Mouse (Mus musculus) limb, embryonic 15.5 days (tissue): ENCODE results near the gene Olfr1393. TPM values are rescaled to one million over a fixed set of nuclear protein-coding genes. Genes with fewer than 3 reads are reported as not detected.

Experiments used
- ATAC-seq: fragments of 200-750 bp; cut with Nextera tagmentation; 2 replicates; pipeline ENCODE4 v1.8.0; 2017; ENCODE audit warnings: low read depth, moderate TSS enrichment; ENCODE audit not compliant: insufficient number of reproducible peaks, low FRiP score, low TSS enrichment
- H3K27ac ChIP-seq: fragments of 300-500 bp; sonication (generic); 2 replicates; pipeline ENCODE4 v1.5.1; 2015; ENCODE audit warnings: moderate library complexity, mild to moderate bottlenecking, inconsistent platforms
- H3K27me3 ChIP-seq: fragments of 300-500 bp; sonication (generic); 2 replicates; pipeline ENCODE4 v1.6.1; 2015; ENCODE audit warnings: inconsistent platforms
- H3K36me3 ChIP-seq: fragments of 300-500 bp; sonication (generic); 2 replicates; pipeline ENCODE4 v1.6.1; 2015; ENCODE audit warnings: inconsistent platforms
- H3K4me1 ChIP-seq: fragments of 300-500 bp; sonication (generic); 2 replicates; pipeline ENCODE4 v1.6.1; 2015; ENCODE audit warnings: inconsistent platforms
- H3K4me2 ChIP-seq: fragments of 300-500 bp; sonication (generic); 2 replicates; pipeline ENCODE4 v1.6.1; 2015; ENCODE audit warnings: mild to moderate bottlenecking, inconsistent platforms
- H3K4me3 ChIP-seq: fragments of 300-500 bp; sonication (generic); 2 replicates; pipeline ENCODE4 v1.5.1; 2015; ENCODE audit warnings: mild to moderate bottlenecking, inconsistent platforms
- H3K9ac ChIP-seq: fragments of 300-500 bp; sonication (generic); 2 replicates; pipeline ENCODE4 v1.6.1; 2015; ENCODE audit warnings: inconsistent platforms
- H3K9me3 ChIP-seq: fragments of 300-500 bp; sonication (generic); 2 replicates; pipeline ENCODE4 v1.6.1; 2016; ENCODE audit warnings: inconsistent platforms
- WGBS: fragments of 180-500 bp; shearing (Covaris S2); methylation state at CpG from one replicate; pipeline ENCODE4 v1.1.7; 2015; 5-methylcytosine and 5-hydroxymethylcytosine counted together
- polyA plus RNA-seq: library from polyadenylated mRNA; unstranded; fragments of >200 nt; fragmentation: Nextera tagmentation; extraction: Ambion mirVana; gene quantifications from 2 replicates; pipeline ENCODE4 v1.2.1, GENCODE M21; 2015

Olfr1393 gene
- not detected in 2 replicates for polyA plus RNA-seq

DNA sequence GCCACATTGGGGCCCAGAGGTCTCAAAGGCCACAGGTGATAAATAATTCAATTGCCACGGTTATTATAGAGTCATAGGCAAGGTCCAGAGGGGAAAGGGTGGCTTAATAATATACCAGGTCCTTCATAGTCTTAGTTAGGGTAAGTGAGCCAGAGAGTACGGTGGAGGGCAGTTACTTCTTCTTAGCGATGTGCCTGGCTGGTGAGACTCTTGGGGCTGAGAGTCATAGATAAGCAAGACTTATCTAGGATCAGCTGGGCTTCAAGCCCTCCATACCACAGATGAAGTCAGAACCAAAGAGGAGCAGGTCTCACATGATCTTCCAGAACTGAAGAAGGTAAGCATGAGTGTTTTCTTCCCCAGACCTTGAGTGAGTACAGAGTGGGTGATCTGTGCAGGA lies at the start of gene Olfr1393:
Gene Olfr1393 (plus strand): TSS at position 83 of the 400 bp plus-strand sequence.
- WGBS = 85% methylated on average over 3 of the region's 3 CpGs
- ATAC-seq = no peak
- Histone ChIP-seq H3K27me3 (no peaks in the 10 kb centered on the region), H3K36me3 (no peaks in the 10 kb centered on the region), H3K4me2 (no peak within 1 kb of the TSS), H3K9ac (no peak within 1 kb of the TSS), H3K27ac (no peak within 1 kb of the TSS), H3K4me1 (no peaks in the 10 kb centered on the region), H3K9me3 (no peaks in the 10 kb centered on the region), H3K4me3 (no peak within 1 kb of the TSS)

DNA sequence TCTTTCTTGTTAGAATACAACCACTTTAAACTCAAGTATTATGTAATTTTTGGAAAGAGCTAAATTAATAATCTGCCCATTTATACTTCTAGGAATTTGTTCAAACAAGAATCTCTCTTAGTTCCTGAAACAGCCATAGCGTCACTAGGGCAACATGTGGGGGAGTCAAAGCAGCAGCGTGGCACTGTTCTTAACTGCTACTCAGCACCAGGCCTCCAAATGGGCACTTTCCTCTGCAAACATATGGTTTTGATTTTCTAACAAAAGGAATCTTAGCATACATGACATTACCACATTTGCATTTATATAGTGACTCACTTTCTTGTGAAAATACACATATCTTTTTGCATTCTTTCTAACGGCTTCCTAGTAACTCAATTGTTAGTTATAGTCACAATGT lies 45.3 kb upstream of the Olfr1393 start:
- ATAC-seq = no peak
- Histone ChIP-seq H3K36me3 (no peaks in the 10 kb centered on the region), H3K27ac (no peak overlapping the region), H3K4me1 (no peaks in the 10 kb centered on the region), H3K9ac (no peak overlapping the region), H3K27me3 (no peaks in the 10 kb centered on the region), H3K4me2 (no peak overlapping the region), H3K4me3 (no peak overlapping the region), H3K9me3 (no peaks in the 10 kb centered on the region)
- 31% methylated on average over 3 of the region's 3 CpGs for WGBS

DNA sequence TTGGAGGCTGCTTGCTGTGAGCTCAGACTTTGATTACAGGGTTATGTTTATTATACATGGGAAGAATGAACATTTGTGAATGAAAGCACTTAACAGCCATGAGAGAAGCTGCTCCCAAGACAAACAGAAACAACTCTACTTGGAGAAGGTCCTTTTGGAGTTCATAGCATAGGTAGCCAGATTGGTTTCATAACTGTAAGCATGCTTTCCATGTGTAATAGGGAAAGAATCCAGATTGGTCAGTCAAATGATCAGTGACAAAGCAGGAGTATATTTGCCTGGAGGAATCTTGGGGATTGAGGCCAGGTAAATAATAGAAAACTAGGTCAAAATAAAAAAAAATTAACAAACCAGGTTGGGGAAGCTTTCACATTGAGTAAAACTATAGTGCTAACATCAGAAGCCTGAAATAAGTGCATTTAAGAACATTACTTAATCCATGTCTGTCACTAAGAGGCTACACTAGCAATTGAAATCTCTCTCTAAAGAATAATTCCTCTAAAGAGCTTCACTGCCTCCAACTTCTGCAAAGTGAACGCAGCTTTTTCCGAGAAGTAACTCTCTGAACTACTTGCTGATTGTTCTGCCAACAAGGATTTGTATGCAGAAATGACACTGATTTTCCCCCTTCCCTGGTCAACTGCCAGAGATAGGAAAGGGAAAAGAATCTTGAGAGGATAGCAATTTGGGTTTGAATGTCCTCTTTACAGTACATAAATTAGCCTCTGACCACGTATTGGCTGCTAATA lies 42.5 kb upstream of the Olfr1393 start:
- Histone ChIP-seq H3K9ac (no peak overlapping the region), H3K4me3 (no peak overlapping the region), H3K4me1 (no peaks in the 10 kb centered on the region), H3K9me3 (no peaks in the 10 kb centered on the region), H3K27me3 (no peaks in the 10 kb centered on the region), H3K27ac (no peak overlapping the region), H3K36me3 (no peaks in the 10 kb centered on the region), H3K4me2 (no peak overlapping the region)
- WGBS = 65% methylated on average over 3 of the region's 3 CpGs
- no peak for ATAC-seq

DNA sequence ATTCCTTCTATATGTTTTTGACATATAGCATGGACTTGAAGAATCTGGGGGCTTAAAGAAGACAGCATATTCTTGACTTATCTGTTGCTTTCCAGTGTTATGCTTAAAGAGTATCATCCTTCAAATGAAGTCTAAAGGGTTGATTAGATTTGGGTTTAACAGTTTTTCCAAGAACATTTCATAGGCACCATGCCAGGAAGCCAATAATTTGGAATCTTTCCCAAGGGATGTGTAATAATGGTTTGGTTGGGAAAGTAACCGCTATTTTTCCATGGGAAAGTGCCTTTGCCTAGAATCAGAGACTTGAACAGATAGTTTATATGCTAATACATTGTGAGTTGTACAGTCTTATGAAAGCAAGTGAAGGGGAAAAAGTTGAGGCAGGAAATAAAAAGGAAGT lies 41.2 kb upstream of the Olfr1393 start:
- Histone ChIP-seq H3K9ac (no peak overlapping the region), H3K27ac (no peak overlapping the region), H3K9me3 (no peaks in the 10 kb centered on the region), H3K4me3 (no peak overlapping the region), H3K36me3 (no peaks in the 10 kb centered on the region), H3K4me1 (no peaks in the 10 kb centered on the region), H3K4me2 (no peak overlapping the region), H3K27me3 (no peaks in the 10 kb centered on the region)
- ATAC-seq = no peak
- 55% methylated on average over 1 of the region's 1 CpGs for WGBS

DNA sequence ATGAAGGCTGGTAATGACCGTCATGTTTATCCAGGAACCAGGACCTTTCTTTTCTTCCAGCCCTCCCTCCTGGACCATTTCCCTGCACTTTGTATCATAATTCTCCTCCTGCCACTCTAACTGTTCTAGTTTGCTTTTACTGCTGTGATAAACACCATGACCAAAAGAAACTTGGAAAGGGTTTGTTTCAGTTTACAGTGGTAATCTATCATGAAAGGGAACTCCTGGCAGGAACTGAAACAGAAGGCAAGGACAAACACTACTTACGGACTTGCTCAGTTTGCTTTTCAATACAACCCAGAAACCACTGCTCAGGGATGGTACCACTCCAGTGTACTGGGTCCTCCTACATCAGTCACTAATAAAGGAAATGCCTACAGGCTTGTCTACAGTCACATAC lies 40.6 kb upstream of the Olfr1393 start:
- H3K9me3 ChIP-seq = no peaks in the 10 kb centered on the region
- no peaks in the 10 kb centered on the region for H3K27me3 ChIP-seq
- no peak for ATAC-seq
- H3K9ac ChIP-seq = no peak overlapping the region
- no peak overlapping the region for H3K4me2 ChIP-seq
- H3K27ac ChIP-seq = no peak overlapping the region
- H3K4me1 ChIP-seq = no peaks in the 10 kb centered on the region
- WGBS = 58% methylated on average over 2 of the region's 2 CpGs
- no peak overlapping the region for H3K4me3 ChIP-seq
- H3K36me3 ChIP-seq = no peaks in the 10 kb centered on the region

DNA sequence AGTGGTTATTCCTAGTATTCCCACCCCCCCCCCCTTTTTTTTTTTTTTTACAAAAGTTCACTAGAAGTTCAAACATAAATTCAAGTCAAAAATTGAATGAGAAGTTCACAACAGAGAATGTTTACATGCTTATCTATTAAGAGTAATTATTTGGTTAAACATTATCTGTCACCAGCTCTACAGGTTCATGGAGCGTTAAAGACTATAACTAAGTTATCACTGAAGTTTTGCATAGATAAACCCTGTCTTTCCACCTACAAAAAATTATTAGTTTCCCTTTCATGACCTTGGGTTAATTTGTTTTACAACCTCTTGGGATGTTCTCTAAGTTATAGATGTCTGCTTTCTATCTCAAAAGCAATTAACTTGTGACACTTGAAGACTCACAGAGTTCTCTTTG lies 37.8 kb upstream of the Olfr1393 start:
- WGBS = 81% methylated on average over 1 of the region's 1 CpGs
- Histone ChIP-seq H3K4me3 (no peak overlapping the region), H3K36me3 (no peaks in the 10 kb centered on the region), H3K27me3 (no peaks in the 10 kb centered on the region), H3K4me1 (peaks cover 14% of the 10 kb centered on the region), H3K27ac (no peak overlapping the region), H3K9ac (no peak overlapping the region), H3K9me3 (no peaks in the 10 kb centered on the region), H3K4me2 (no peak overlapping the region)
- ATAC-seq = no peak

DNA sequence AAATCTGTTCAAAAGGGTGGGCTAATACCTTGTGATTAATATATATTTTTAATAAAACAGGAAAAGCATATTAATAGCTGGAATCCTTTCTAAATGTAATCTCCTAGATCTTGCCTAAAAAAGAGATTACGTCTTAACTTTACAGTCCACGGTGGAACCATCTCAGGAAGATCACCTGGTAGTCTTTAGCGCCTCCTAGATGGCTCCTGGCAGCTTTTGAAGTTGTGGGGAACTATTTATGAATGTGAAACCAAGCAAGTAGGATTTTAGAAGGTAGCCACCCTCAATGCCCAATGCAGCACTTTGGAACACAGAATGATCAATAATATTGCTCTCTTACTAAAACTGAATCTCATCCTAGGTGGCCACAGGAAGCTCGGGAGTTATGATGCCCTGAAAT lies 37.2 kb upstream of the Olfr1393 start:
- Histone ChIP-seq H3K36me3 (no peaks in the 10 kb centered on the region), H3K4me2 (no peak overlapping the region), H3K27me3 (no peaks in the 10 kb centered on the region), H3K9me3 (no peaks in the 10 kb centered on the region), H3K4me1 (peaks cover 19% of the 10 kb centered on the region), H3K27ac (no peak overlapping the region), H3K9ac (no peak overlapping the region), H3K4me3 (no peak overlapping the region)
- ATAC-seq = no peak
- WGBS = 80% methylated on average over 4 of the region's 4 CpGs

DNA sequence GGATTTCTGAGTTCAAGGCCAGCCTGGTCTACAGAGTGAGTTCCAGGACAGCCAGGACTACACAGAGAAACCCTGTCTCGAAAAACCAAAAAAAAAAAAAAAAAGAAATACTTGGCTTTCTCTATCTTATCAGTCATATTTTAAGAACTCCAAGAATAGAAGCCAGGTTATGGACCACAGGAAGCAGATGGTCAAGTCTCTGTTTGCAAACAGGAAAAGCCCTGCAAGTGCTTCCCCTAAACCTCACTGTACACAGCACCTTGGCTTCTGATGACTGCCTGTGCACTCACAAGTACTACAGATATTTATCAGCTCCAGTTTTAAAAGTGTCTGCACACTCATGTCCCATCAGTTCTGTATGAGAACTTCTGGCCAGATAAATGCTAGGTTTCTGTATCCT lies 36.6 kb upstream of the Olfr1393 start:
- H3K9ac ChIP-seq = no peak overlapping the region
- no peak for ATAC-seq
- H3K27me3 ChIP-seq = no peaks in the 10 kb centered on the region
- no peak overlapping the region for H3K4me3 ChIP-seq
- no peak overlapping the region for H3K27ac ChIP-seq
- WGBS = 30% methylated on average over 1 of the region's 1 CpGs
- no peaks in the 10 kb centered on the region for H3K36me3 ChIP-seq
- H3K4me2 ChIP-seq = no peak overlapping the region
- peaks cover 23% of the 10 kb centered on the region for H3K4me1 ChIP-seq
- no peaks in the 10 kb centered on the region for H3K9me3 ChIP-seq

DNA sequence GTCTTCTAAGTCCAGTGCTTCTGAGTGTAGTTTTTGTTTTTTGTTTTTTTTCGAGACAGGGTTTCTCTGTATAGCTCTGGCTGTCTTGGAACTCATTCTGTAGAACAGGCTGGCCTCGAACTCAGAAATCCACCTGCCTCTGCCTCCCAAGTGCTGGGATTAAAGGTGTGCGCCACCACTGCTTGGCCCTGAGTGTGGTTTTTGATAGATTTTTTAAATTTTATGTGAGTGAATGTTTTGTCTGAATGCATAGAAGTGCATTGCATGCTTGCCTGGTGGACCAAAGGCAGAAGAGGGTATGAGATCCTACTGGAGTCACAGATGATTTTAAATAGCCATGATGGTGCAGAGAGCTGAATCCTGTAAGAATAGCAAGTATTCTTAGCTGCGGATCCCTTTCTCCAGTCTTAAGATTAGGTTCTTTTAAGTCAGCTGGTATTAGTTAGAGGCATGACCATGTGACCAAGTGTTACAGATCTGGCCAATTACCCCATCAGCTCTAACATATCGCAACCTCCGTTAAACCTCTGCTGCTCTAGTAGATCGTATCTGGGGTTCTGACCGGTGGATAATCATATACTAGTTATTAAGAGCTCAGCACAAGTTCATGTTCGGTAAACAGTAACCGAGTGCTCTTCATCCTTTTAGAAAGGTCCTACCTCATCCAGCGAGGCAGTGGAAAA lies 35.0 kb upstream of the Olfr1393 start:
- Histone ChIP-seq H3K4me2 (peak overlapping the region; percentile 67), H3K9me3 (no peaks in the 10 kb centered on the region), H3K4me1 (peaks cover 32% of the 10 kb centered on the region), H3K27me3 (no peaks in the 10 kb centered on the region), H3K27ac (peak overlapping the region; percentile 96), H3K36me3 (no peaks in the 10 kb centered on the region), H3K4me3 (peak overlapping the region; percentile 58), H3K9ac (peak overlapping the region; percentile 35; the same call in 1 of the 2 replicates)
- no peak for ATAC-seq
- WGBS = 17% methylated on average over 11 of the region's 11 CpGs

DNA sequence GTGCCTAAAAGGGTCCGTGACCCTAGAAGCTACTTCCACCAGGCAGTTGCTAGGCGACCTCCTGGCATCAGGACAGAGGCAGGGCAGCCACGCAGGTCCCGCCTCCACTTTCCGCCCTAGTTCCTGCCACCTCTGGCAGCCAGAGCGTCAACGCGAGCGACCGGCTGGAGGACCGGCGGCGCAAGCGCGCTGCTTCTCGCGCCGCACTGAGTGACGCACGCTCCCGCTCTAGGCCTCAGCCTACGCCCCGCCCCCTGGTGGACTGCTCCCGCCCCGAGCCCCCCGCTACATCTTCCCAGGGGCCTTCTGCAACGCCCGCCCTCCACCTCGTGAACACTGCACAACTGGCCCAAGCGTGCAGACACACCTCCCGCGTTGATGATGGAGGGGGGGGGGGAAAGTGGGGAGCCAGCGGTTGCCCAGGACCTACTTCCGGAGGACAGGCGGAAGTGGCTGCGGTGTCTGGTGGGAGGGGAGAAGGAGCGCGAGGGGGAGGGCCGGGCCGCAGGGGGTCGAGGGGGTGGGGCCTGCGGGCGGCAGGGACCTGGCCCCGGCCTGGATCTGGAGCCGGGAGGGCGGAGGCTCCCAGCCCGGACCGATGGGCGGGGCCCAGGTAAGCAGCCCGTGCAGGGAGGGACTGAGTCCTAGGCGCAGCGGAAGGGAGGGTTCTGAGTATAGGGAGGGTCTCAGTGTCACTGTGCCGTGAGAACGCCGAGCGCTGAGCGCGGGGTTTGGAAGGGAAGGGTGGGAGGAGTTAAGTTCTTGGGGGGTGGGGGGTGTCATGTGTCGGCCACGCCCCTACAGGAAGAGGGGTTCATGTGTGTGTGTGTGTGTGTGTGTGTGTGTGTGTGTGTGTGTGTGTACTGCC lies 34.1 kb upstream of the Olfr1393 start, which contains the start of gene Mgat1:
Gene Mgat1 (plus strand): TSS at position 465 of the 868 bp plus-strand sequence.
- Histone ChIP-seq H3K27me3 (no peaks in the 10 kb centered on the region), H3K36me3 (no peaks in the 10 kb centered on the region), H3K27ac (peak within 1 kb of the TSS; percentile 96), H3K4me1 (peaks cover 36% of the 10 kb centered on the region), H3K4me3 (peak within 1 kb of the TSS; percentile 58), H3K9ac (peak within 1 kb of the TSS; percentile 62), H3K4me2 (peak within 1 kb of the TSS; percentile 67), H3K9me3 (no peaks in the 10 kb centered on the region)
- peak; percentile 97 for ATAC-seq
- under 1% methylated on average over 58 of the region's 60 CpGs for WGBS

DNA sequence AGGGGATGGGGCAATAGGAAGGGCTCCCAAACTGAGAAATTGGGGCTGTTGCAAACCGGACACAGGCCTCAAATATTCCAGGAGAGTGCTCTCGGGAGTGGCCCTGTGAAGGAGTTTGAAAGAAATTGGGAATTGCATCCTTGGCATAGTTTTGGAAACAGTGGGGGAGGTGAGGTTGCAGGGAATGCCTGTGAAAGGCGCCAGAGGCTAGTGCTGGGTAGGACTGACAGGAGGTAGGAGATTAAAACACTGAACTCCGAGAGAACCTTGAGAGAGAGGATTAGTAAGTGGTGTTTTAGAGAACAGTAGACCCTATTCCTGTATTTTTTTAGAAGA lies 33.5 kb upstream of the Olfr1393 start:
- Histone ChIP-seq H3K27me3 (no peaks in the 10 kb centered on the region), H3K9ac (0 out of 2 replicates have a peak overlapping the region, but pooled peaks have one; percentile 7), H3K4me2 (peak overlapping the region; percentile 67), H3K4me3 (peak overlapping the region; percentile 58), H3K9me3 (no peaks in the 10 kb centered on the region), H3K36me3 (no peaks in the 10 kb centered on the region), H3K4me1 (peaks cover 41% of the 10 kb centered on the region), H3K27ac (peak overlapping the region; percentile 96)
- ATAC-seq = no peak
- WGBS = 1% methylated on average over 4 of the region's 4 CpGs

DNA sequence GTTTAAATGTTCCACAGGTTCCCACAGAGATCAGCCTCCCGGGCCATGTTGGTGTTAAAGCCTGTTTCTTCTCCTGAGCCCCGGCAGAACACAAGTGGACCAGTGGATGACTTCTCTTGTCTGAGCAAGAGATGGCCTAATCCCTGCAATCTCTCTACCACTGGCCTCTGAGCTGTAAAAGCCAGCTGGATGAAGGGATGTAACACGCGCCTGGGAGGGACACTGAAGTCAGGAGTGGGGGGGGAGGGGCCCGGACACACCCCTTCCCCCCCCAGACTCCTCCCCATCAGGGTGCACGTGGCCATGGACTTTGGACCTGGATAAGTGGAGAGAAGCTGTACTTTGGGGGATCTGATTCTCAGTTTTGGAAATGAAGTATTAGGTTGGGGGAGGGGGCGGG lies 32.9 kb upstream of the Olfr1393 start:
- H3K27ac ChIP-seq = peak overlapping the region; percentile 96
- H3K4me3 ChIP-seq = peak overlapping the region; percentile 58
- H3K4me1 ChIP-seq = peaks cover 47% of the 10 kb centered on the region
- no peaks in the 10 kb centered on the region for H3K9me3 ChIP-seq
- H3K36me3 ChIP-seq = no peaks in the 10 kb centered on the region
- no peak for ATAC-seq
- 11% methylated on average over 7 of the region's 7 CpGs for WGBS
- H3K27me3 ChIP-seq = no peaks in the 10 kb centered on the region
- H3K4me2 ChIP-seq = peak overlapping the region; percentile 67
- no peak overlapping the region for H3K9ac ChIP-seq
